Mouse (Mus musculus) liver, adult 2 months (tissue): ENCODE data around the gene Cd55.

Experiments
- CTCF ChIP-seq: fragments of 200-500 bp; IDR thresholded peaks from 2 replicates; pipeline ENCODE4 v1.5.1; 2011; ENCODE audit warnings: low read depth, low read length, control low read depth
- POLR2A ChIP-seq: fragments of 200-500 bp; IDR thresholded peaks from 2 replicates; pipeline ENCODE4 v1.6.1; 2011; ENCODE audit warnings: low read length, control low read depth; ENCODE audit not compliant: insufficient read depth; ENCODE audit errors: extremely low read depth

DNA sequence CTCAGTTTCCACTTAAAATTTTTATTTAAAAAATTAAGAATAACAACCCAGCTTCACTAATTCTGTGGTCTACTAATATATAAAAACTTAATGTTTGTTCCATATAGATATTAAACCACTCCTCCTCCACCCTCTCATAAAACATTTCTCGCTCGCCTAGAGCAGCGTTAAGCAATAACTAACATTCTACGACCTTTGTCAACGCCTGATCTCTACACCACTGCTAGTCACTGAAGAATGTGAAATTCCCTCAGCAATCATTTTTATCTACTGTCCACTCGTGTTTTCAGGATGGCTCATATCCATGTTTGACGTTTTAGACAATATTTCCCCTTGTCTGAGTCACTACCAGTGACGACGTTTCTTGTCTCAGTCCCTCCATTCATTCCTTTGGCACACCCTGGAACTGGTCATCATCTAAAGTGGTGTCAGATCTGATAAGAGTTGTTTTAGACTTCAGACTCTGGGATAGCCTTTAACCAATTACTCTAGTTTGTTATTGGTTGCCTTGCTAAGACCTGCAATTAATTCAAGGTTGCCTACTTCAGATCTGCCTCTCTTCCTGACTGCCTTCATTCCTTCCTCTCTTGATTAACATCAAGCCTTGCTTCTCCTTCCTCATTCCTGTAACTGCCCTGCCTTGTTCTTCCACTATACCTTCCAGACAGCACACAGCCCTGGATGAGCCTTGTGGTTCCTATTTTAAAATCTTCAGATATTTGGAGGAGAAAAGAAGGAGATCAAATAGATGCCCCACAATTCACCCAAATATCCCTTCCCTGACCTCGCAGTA is 23.5 kb upstream of the Cd55 start:
- TF ChIP-seq POLR2A = no peak
- no peak for TF ChIP-seq CTCF
